Mouse (Mus musculus): ENCODE results near the gene Tymp. TPM values are rescaled to one million over a fixed set of nuclear protein-coding genes. Genes with fewer than 3 reads are reported as not detected.
A peak's percentile ranks its signal among the peaks of the same experiment; 100 is the strongest.

Gene Tymp
- polyA plus RNA-seq, 1 experiment, result 4.1 TPM

GRCm38 (mm10) chr15:89334774-89335537, 41.9 kb downstream of the Tymp start:
- no peak for TF ChIP-seq MAX (IDR thresholded peaks at IDR 0.05; ENCODE audit: low read depth)
- no peak for TF ChIP-seq REST (IDR thresholded peaks at IDR 0.05; ENCODE audit: insufficient read depth, insufficient read length)
- no peak for TF ChIP-seq MYOD1 (IDR thresholded peaks at IDR 0.05; ENCODE audit: control insufficient read depth in 1 of 3, insufficient read length in 2 of 3, low read depth in 2 of 3)
- TF ChIP-seq POLR2A (IDR thresholded peaks at IDR 0.05; ENCODE audit: insufficient read length, low read depth), result no peak
- TF ChIP-seq CEBPB (IDR thresholded peaks at IDR 0.05; ENCODE audit: insufficient read depth, poor library complexity, severe bottlenecking), result no peak
- no peak for TF ChIP-seq TCF12 (IDR thresholded peaks at IDR 0.05; ENCODE audit: insufficient read depth, poor library complexity, severe bottlenecking)
- Histone ChIP-seq H3K4me2 (ENCODE audit: low read depth) (no peak overlapping the region), H3ac (ENCODE audit: control insufficient read depth, insufficient read length) (no peak overlapping the region), H3K36me3 (ENCODE audit: control insufficient read depth, insufficient read depth) (no peaks in the 10 kb centered on the region), H3K27me3 (ENCODE audit: control insufficient read depth, insufficient read depth, insufficient read length) (peaks cover 29% of the 10 kb centered on the region), H3K4me3 (no peak overlapping the region), H3K79me2 (ENCODE audit: control insufficient read depth, insufficient read depth) (no peaks in the 10 kb centered on the region)

GRCm38 (mm10) chr15:89334271-89334670, 42.6 kb downstream of the Tymp start, which contains the start of gene Miox:
TSS of gene Miox (plus strand) at chr15:89334398.
- Histone ChIP-seq H3K36me3 (ENCODE audit: control insufficient read depth, insufficient read depth) (no peaks in the 10 kb centered on the region), H3K4me2 (ENCODE audit: low read depth) (no peak within 1 kb of the TSS), H3K27me3 (ENCODE audit: control insufficient read depth, insufficient read depth, insufficient read length) (peaks cover 29% of the 10 kb centered on the region), H3K4me3 (no peak within 1 kb of the TSS), H3ac (ENCODE audit: control insufficient read depth, insufficient read length) (no peak within 1 kb of the TSS), H3K79me2 (ENCODE audit: control insufficient read depth, insufficient read depth) (no peaks in the 10 kb centered on the region)
- TF ChIP-seq MYOG (IDR thresholded peaks at IDR 0.05; ENCODE audit: control insufficient read depth in 1 of 3, insufficient read depth in 1 of 3, insufficient read length in 2 of 3, low read depth in 2 of 3) (no peak), POLR2A (IDR thresholded peaks at IDR 0.05; ENCODE audit: insufficient read length, low read depth) (no peak), CEBPB (IDR thresholded peaks at IDR 0.05; ENCODE audit: insufficient read depth, poor library complexity, severe bottlenecking) (no peak), TCF12 (IDR thresholded peaks at IDR 0.05; ENCODE audit: insufficient read depth, poor library complexity, severe bottlenecking) (no peak), USF1 (IDR thresholded peaks at IDR 0.05; ENCODE audit: low read depth) (no peak), MAX (IDR thresholded peaks at IDR 0.05; ENCODE audit: low read depth) (no peak), MYOD1 (IDR thresholded peaks at IDR 0.05; ENCODE audit: control insufficient read depth in 1 of 3, insufficient read length in 2 of 3, low read depth in 2 of 3) (no peak), SRF (IDR thresholded peaks at IDR 0.05; ENCODE audit: control insufficient read depth, insufficient read length, low read depth) (no peak), POLR2AphosphoS2 (IDR thresholded peaks at IDR 0.05; ENCODE audit: insufficient read length, low read depth) (no peak)

GRCm38 (mm10) chr15:89326441-89326840, 50.4 kb downstream of the Tymp start:
- TF ChIP-seq TCF12 (IDR thresholded peaks at IDR 0.05; ENCODE audit: insufficient read depth, poor library complexity, severe bottlenecking) (no peak), MAX (IDR thresholded peaks at IDR 0.05; ENCODE audit: low read depth) (no peak), POLR2A (IDR thresholded peaks at IDR 0.05; ENCODE audit: insufficient read length, low read depth) (peak; percentile 27), MYOG (IDR thresholded peaks at IDR 0.05; ENCODE audit: control insufficient read depth in 1 of 3, insufficient read depth in 1 of 3, insufficient read length in 2 of 3, low read depth in 2 of 3) (no peak), POLR2AphosphoS2 (IDR thresholded peaks at IDR 0.05; ENCODE audit: insufficient read length, low read depth) (peak; percentile 83), CEBPB (IDR thresholded peaks at IDR 0.05; ENCODE audit: insufficient read depth, poor library complexity, severe bottlenecking) (no peak), MYOD1 (IDR thresholded peaks at IDR 0.05; ENCODE audit: control insufficient read depth in 1 of 3, insufficient read length in 2 of 3, low read depth in 2 of 3) (no peak), SRF (IDR thresholded peaks at IDR 0.05; ENCODE audit: control insufficient read depth, insufficient read length, low read depth) (no peak)

GRCm38 (mm10) chr15:89323656-89324055, 53.2 kb downstream of the Tymp start:
- TF ChIP-seq TCF3 (IDR thresholded peaks at IDR 0.05; ENCODE audit: insufficient read length, low read depth) (no peak), MAX (IDR thresholded peaks at IDR 0.05; ENCODE audit: low read depth) (no peak), MYOD1 (IDR thresholded peaks at IDR 0.05; ENCODE audit: control insufficient read depth in 1 of 3, insufficient read length in 2 of 3, low read depth in 2 of 3) (no peak), REST (IDR thresholded peaks at IDR 0.05; ENCODE audit: insufficient read depth, insufficient read length) (no peak), E2F4 (IDR thresholded peaks at IDR 0.05; ENCODE audit: insufficient read depth) (no peak), MYOG (IDR thresholded peaks at IDR 0.05; ENCODE audit: control insufficient read depth in 1 of 3, insufficient read depth in 1 of 3, insufficient read length in 2 of 3, low read depth in 2 of 3) (no peak), USF1 (IDR thresholded peaks at IDR 0.05; ENCODE audit: low read depth) (no peak), POLR2AphosphoS2 (IDR thresholded peaks at IDR 0.05; ENCODE audit: insufficient read length, low read depth) (no peak), CEBPB (IDR thresholded peaks at IDR 0.05; ENCODE audit: insufficient read depth, poor library complexity, severe bottlenecking) (no peak), POLR2A (IDR thresholded peaks at IDR 0.05; ENCODE audit: insufficient read length, low read depth) (no peak), SRF (IDR thresholded peaks at IDR 0.05; ENCODE audit: control insufficient read depth, insufficient read length, low read depth) (no peak), TCF12 (IDR thresholded peaks at IDR 0.05; ENCODE audit: insufficient read depth, poor library complexity, severe bottlenecking) (no peak)
- H3K4me3 ChIP-seq, result peak overlapping the region; percentile 79
- peak overlapping the region; percentile 86 for H3K4me2 ChIP-seq (ENCODE audit: low read depth)
- no peaks in the 10 kb centered on the region for H3K27me3 ChIP-seq (ENCODE audit: control insufficient read depth, insufficient read depth, insufficient read length)
- H3K79me2 ChIP-seq (ENCODE audit: control insufficient read depth, insufficient read depth), result no peaks in the 10 kb centered on the region
- no peaks in the 10 kb centered on the region for H3K36me3 ChIP-seq (ENCODE audit: control insufficient read depth, insufficient read depth)
- peak overlapping the region; percentile 24 for H3ac ChIP-seq (ENCODE audit: control insufficient read depth, insufficient read length)

More at GRCm38 (mm10) chr15:89326441-89326840, 50.4 kb downstream of the Tymp start:
- Histone ChIP-seq H3K79me2 (ENCODE audit: control insufficient read depth, insufficient read depth) (no peaks in the 10 kb centered on the region), H3K4me2 (ENCODE audit: low read depth) (no peak overlapping the region), H3K27me3 (ENCODE audit: control insufficient read depth, insufficient read depth, insufficient read length) (no peaks in the 10 kb centered on the region), H3K4me3 (no peak overlapping the region), H3ac (ENCODE audit: control insufficient read depth, insufficient read length) (no peak overlapping the region), H3K36me3 (ENCODE audit: control insufficient read depth, insufficient read depth) (no peaks in the 10 kb centered on the region)
